Mouse (Mus musculus): ENCODE data around the gene Esr2.

Gene Esr2

DNA sequence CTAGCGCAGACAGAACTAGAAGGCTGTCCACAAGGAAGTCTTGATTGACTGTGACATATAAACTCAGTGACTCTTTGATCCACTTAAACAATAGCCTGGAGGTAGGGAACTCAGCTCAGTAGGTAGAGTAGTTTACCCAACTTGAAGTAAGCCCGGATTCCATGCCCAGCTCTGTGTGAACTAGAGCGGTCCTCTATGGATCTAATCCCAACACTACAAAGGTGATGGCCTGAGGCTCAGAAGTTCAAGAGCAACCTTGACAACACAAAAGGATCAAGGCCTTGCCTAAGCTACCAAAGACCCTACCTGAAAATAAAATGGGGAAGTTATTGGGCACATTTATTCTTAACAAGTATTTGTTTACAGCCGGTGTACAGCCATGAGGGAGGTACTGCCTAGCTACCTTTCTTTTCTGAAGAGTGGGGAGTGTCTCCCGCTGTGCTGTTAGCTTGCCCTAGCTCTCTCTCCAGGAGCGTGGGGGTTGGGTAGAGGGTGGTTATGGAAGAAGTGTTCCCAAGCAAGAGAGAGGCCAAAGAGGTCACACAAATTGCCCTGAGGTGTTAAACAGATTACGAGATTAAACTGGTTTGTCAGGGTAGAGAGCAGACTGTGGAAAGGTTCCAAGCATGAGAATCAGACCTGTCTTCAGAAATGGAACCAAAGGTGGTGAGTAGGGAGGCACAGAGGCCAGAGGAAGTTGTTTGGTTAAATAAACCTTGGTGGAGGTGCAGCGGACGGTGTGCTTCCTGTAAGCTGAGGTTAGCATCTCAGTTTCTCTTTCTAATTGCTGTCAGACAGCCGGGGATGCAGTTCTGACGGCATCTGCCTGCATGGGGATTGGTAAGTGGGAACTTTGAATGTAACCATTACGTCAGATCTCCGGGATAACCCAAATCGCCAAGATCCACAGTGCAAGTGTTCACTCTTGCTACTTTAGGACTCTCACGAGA, 90.8 kb downstream of the Esr2 start:
- DNase-seq (ENCODE audit: low spot score in 2 of 2): no peak

DNA sequence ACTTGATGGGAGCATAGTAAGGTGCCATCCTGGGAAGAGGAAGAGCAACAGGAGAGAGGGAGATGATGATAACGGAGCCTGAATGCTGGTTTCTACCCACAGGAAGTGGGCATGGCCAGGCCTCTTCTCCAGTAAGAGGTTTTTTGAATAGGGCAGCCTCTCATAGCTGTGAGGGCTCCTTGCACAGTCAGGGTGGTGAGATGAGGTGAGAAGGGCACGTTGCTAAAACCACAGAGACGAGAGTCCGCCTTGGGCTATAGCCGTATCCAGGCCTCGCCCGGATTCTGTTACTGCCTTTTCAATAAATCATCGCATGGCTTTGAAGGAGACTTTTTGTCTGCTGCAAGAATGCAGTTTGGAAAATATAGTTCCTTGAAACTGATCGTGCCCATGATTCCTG, 92.0 kb downstream of the Esr2 start:
- no peak for DNase-seq (ENCODE audit: low spot score in 2 of 2)

DNA sequence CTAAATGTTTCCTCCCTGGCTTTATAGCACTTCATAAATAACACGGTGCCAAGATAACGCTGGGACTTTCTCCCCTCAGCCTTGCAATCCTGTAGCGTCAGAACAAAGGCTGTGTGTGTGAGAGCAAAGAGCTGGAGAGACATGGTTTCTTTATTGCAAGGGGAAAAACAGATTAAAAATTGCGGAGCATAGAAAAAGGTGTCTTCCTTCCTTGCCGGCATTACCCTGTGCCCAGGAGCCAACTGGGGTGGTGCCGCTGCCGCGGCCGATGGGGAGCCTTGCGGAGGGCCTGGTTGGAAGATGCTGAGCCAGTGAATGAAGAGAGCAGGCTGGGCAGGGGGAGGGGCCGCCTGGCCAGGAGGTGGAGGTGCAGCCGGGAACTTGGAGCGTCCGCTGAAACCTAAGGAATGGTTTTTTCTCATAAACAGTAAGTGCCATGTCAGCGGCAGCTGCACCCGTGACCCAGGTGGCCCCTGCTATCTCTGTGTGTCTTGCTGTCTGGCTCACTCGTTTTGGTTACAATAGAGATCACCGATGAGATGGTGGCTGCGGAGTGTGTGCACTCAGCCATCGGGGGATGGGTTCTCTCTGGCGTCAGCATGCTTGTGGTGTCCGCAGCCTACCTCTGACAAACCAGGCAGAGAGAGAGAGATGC, 95.4 kb downstream of the Esr2 start:
- DNase-seq (ENCODE audit: low spot score in 2 of 2): peak; percentile 82 to 87

DNA sequence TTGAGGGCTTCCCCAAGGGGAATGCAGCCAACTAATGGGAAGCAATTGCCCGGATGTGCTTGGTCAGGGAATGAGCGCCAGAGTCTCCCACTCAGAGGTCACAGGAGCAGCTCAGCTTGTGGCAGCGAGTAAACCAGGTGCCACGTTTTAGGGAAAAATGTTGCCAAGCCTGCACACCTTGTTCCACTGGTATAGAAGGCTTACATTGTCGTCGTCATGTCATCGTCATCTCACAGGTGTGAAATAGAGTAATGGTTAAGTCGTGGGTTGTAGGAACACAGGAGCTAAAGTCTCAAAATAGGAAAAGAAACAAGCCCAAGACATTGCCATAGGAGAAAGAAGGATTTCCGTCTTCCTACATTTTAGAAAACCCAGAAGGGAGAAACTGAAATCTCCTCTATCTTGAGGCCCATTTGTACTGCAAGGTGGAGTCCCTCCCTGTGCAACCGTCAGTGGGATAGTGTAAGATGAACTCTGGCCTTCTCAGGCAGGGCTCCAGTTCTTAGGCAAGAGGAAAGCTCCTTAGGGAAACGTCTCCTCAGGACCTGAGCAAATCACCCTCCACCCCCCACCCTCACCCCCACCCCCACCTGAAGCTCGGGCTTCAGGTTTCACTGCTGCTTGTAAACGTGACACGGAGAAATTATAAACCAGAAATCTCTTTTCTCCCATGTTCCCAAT, 96.0 kb downstream of the Esr2 start:
- DNase-seq (ENCODE audit: low spot score in 2 of 2): no peak

DNA sequence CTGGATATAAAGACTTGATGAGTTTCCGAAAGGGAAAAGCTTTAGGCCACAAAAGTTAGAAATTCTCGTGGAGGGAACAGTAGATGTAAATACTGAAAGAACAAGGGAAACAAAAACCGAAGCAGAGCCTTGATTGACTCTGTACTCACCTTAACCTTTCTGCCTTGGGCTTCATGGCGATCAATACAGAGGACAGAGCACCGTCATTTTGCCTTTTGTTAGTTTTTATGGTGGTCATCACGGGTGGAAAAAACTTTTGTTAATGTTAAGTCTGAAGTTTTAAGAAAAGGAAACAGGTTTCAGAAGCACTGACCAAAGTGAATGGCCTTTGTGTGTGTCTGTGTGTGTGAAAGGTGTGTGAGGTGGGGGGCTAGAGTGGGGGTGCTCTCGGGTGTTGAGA, 103.1 kb downstream of the Esr2 start:
- DNase-seq (ENCODE audit: low spot score in 2 of 2): no peak

DNA sequence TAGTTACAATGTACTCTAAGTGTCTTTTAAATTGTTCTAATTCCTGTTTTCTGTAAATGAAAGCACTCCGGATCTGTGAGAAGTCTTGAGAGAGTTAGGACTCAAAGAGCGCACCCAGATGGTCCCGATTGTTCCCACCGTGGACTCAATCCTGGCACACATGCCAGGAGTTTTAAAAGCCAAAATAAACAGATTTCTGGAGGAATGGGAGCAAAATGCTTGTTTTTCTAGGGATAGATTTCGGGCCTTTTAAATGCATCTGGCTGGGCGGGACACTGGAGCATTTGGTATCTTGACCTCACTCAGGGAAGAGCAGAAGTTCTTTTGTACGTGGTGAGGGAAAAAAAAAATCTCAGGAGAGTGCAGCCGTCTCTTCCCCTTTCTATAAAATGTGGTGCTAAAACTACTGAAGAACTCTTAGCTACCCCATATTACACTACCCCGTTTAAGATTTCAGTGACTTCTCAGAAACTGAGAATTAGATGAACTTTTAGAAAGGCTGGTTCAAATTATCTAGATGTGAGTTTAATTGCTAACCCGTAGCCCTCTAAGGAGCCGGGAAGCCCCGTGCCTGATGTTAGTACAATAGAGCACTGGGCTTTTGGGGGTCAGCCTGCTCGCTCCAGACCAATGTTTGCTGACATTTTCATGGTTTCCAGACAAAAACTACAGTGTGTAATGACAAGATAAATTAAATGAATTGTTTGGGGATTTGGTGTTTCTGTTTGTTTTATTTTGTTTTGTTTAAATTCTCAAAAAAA, 103.8 kb downstream of the Esr2 start:
- DNase-seq (ENCODE audit: low spot score in 2 of 2): no peak

DNA sequence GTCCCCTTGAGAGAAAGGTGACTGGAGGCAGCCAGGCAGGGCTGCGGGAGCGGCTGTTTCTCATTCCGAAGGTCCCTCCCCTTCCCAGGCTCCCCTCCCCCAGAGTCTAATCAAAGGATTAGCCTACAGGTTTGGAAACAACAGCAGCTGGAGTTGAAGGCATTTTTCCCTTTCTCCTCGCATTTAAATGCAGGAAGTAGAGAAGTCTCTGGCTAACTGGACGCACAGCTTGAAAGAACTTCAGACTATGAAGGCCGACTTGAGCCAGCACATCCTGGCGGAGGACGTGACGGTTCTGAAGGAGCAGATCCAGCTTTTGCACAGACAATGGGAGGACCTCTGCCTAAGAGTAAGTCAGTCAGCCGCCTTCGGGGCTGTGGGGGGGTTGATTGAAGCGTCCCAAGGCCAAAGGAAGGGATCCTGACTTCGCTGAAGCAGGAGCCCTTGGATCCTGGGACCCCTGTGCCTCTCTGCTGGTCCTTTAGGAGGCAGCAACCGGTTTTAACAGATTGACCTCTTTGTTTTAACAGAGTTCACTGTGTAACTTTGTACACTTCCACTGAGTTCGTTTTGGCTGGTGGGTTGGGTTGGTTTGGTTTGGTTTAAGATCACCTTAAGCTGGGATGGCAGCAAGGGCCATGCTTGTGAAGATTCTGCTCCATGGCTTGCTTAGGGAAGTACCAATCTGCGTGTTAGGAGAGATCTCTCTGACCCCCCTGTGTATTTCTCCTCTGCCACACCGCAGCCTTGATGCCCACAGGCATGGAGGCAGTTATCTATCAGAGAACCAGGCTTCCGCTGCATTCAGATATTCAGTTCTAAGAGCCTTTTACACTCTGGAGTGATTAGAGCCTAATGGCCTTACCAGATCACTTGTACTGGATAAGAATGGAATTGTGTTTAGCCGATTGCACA, 104.9 kb downstream of the Esr2 start:
- DNase-seq (ENCODE audit: low spot score in 2 of 2): no peak
